Mouse (Mus musculus): Measurements from ENCODE around the gene Dclk2. TPM values are rescaled to one million over a fixed set of nuclear protein-coding genes. Genes with fewer than 3 reads are reported as not detected.

Dclk2 gene
- polyA plus RNA-seq, 1 experiment from 2014 or later, result 88.8 TPM

DNA sequence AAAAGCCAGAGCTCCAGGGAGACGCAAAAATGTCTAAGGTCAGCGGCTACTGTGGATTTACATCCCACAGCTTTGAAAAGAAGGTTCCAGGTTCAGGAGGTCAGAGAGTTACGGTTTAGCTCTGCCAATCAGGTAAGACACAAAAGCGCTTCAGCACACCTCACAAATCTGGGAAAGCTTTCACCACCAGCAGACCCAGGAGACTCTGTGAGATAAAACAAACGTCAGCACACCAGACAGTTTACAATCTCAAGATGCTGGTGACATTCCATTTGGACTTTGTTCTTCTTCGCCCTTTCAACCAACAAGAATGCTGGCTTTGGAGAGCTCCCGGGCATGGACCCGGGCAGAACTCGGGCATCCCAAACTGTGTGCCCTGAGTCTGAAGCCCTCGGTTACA, 100.3 kb downstream of the Dclk2 start:
- H3K9ac ChIP-seq, result no peak overlapping the region
- no peak for DNase-seq (ENCODE audit: low spot score)
- no peaks in the 10 kb centered on the region for H3K27me3 ChIP-seq (ENCODE audit: control insufficient read depth, insufficient read depth, low read length)
- H3K9me3 ChIP-seq (ENCODE audit: control insufficient read depth, low read length), result no peaks in the 10 kb centered on the region
- H3K4me1 ChIP-seq (replicated peaks; ENCODE audit: control insufficient read depth, insufficient read depth, low read length), result peaks cover 10% of the 10 kb centered on the region
- H3K4me2 ChIP-seq (replicated peaks), result no peak overlapping the region
- peaks cover 23% of the 10 kb centered on the region for H3K36me3 ChIP-seq (replicated peaks; ENCODE audit: control insufficient read depth, insufficient read depth)
- H3K4me3 ChIP-seq (replicated peaks; ENCODE audit: low read length), result no peak overlapping the region
- no peak overlapping the region for H3K27ac ChIP-seq
- no peak for ATAC-seq (ENCODE audit: low FRiP score)
- 71% methylated on average over 10 of the region's 10 CpGs for WGBS

DNA sequence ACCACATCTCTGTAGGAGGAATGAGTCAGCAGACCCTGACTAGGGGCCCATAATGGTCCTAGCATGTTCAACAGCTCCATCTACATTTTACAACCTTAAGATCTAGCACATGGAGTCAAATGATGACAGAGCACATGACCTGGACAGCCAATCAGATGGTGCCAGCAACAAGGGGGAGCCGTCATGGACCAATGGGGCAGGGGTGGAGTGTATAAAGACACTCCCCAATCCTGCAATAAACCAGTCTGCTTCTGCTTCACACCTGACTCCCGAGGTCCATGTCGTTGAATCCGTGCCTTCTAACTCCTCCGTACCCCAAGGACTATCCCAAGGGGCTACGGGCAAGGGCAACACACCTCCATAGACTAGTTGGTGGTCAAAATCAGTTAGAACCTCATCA, 101.3 kb downstream of the Dclk2 start:
- no peaks in the 10 kb centered on the region for H3K9me3 ChIP-seq (ENCODE audit: control insufficient read depth, low read length)
- WGBS, result 96% methylated on average over 6 of the region's 6 CpGs
- no peak overlapping the region for H3K9ac ChIP-seq
- no peak for DNase-seq (ENCODE audit: low spot score)
- no peak for ATAC-seq (ENCODE audit: low FRiP score)
- H3K27ac ChIP-seq, result 0 out of 2 replicates have a peak overlapping the region, but pooled peaks have one; percentile 52
- no peak overlapping the region for H3K4me2 ChIP-seq (replicated peaks)
- H3K4me1 ChIP-seq (replicated peaks; ENCODE audit: control insufficient read depth, insufficient read depth, low read length), result peaks cover 10% of the 10 kb centered on the region
- no peak overlapping the region for H3K4me3 ChIP-seq (replicated peaks; ENCODE audit: low read length)
- H3K27me3 ChIP-seq (ENCODE audit: control insufficient read depth, insufficient read depth, low read length), result no peaks in the 10 kb centered on the region
- peaks cover 30% of the 10 kb centered on the region for H3K36me3 ChIP-seq (replicated peaks; ENCODE audit: control insufficient read depth, insufficient read depth)

DNA sequence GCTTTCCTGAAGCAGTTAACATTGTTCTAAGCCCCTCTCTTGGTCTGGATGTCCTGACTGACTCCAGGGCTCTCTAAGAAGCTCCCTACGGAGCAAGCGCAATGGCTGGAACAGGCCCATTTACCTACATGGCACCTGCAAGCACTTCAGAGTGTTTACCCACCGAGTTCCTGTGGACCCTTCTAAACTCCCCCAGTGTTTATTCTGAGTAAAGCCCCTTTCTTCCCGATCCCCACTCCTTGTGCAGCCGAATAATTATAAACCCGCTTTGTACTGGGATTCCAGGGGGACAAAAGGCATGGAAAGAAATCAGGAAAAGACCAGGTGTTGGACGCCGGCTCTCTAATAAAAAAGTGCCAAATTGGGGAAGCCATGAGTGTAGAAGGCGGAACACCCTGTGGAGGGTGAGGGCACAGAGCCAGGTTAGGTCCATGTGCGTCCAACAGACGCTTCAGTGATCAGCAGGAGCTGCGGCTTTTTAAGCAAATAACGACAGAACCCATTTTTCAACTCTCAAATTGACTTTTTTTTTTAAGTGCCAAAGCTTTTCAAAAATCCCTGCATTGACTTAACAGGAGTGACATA, 102.6 kb downstream of the Dclk2 start:
- H3K9ac ChIP-seq, result no peak overlapping the region
- H3K9me3 ChIP-seq (ENCODE audit: control insufficient read depth, low read length), result no peaks in the 10 kb centered on the region
- H3K36me3 ChIP-seq (replicated peaks; ENCODE audit: control insufficient read depth, insufficient read depth), result peaks cover 37% of the 10 kb centered on the region
- no peaks in the 10 kb centered on the region for H3K27me3 ChIP-seq (ENCODE audit: control insufficient read depth, insufficient read depth, low read length)
- DNase-seq (ENCODE audit: low spot score) (peak; percentile 40), ATAC-seq (ENCODE audit: low FRiP score) (0 out of 2 replicates have a peak, but pooled peaks have one; percentile 17)
- no peak overlapping the region for H3K4me2 ChIP-seq (replicated peaks)
- peak overlapping the region; percentile 52; the same call in 1 of the 2 replicates for H3K27ac ChIP-seq
- H3K4me3 ChIP-seq (replicated peaks; ENCODE audit: low read length), result no peak overlapping the region
- H3K4me1 ChIP-seq (replicated peaks; ENCODE audit: control insufficient read depth, insufficient read depth, low read length), result peaks cover 10% of the 10 kb centered on the region
- WGBS, result 43% methylated on average over 13 of the region's 13 CpGs

DNA sequence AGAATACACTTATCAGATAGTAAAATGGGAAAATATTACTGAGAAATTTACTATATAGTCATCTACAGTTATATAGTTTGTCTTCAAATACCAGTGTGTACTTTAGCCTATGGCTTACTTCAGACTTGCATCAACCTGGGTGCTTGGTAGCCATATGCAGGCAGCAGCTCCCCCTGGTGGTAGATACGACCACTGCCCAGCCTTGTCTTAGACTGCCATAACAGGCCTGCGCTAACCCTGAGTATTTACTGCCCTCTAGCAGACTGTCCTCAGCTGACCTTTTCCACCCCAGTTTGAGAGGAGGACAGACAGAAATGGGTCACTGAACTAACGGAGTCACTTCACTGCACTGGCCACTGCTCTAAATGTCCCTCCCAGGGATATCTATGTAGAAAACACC, 108.0 kb downstream of the Dclk2 start:
- Histone ChIP-seq H3K4me2 (replicated peaks) (no peak overlapping the region), H3K4me3 (replicated peaks; ENCODE audit: low read length) (no peak overlapping the region)
- peak; percentile 81 for ATAC-seq (ENCODE audit: low FRiP score)

GRCm38 (mm10) chr3:86810908-86811307, 109.7 kb downstream of the Dclk2 start:
- no peak for ATAC-seq (ENCODE audit: low FRiP score)
- H3K9me3 ChIP-seq (ENCODE audit: control insufficient read depth, low read length), result no peaks in the 10 kb centered on the region
- 88% methylated on average over 5 of the region's 5 CpGs for WGBS
- peaks cover 35% of the 10 kb centered on the region for H3K36me3 ChIP-seq (replicated peaks; ENCODE audit: control insufficient read depth, insufficient read depth)
- no peak overlapping the region for H3K9ac ChIP-seq
- H3K27me3 ChIP-seq (ENCODE audit: control insufficient read depth, insufficient read depth, low read length), result no peaks in the 10 kb centered on the region
- DNase-seq (ENCODE audit: low spot score), result no peak
- H3K4me1 ChIP-seq (replicated peaks; ENCODE audit: control insufficient read depth, insufficient read depth, low read length), result no peaks in the 10 kb centered on the region
- no peak overlapping the region for H3K27ac ChIP-seq
- no peak overlapping the region for H3K4me2 ChIP-seq (replicated peaks)
- no peak overlapping the region for H3K4me3 ChIP-seq (replicated peaks; ENCODE audit: low read length)

More for the DNA sequence above, 108.0 kb downstream of the Dclk2 start:
- Histone ChIP-seq H3K9me3 (ENCODE audit: control insufficient read depth, low read length) (no peaks in the 10 kb centered on the region), H3K27ac (no peak overlapping the region), H3K9ac (no peak overlapping the region), H3K36me3 (replicated peaks; ENCODE audit: control insufficient read depth, insufficient read depth) (peaks cover 35% of the 10 kb centered on the region), H3K27me3 (ENCODE audit: control insufficient read depth, insufficient read depth, low read length) (no peaks in the 10 kb centered on the region), H3K4me1 (replicated peaks; ENCODE audit: control insufficient read depth, insufficient read depth, low read length) (no peaks in the 10 kb centered on the region)
- WGBS, result 21% methylated on average over 3 of the region's 3 CpGs
- peak; percentile 80 for DNase-seq (ENCODE audit: low spot score)

GRCm38 (mm10) chr3:86809646-86810045, 111.0 kb downstream of the Dclk2 start:
- Histone ChIP-seq H3K36me3 (replicated peaks; ENCODE audit: control insufficient read depth, insufficient read depth) (peaks cover 40% of the 10 kb centered on the region), H3K9me3 (ENCODE audit: control insufficient read depth, low read length) (no peaks in the 10 kb centered on the region), H3K27me3 (ENCODE audit: control insufficient read depth, insufficient read depth, low read length) (no peaks in the 10 kb centered on the region), H3K4me2 (replicated peaks) (no peak overlapping the region), H3K27ac (peak overlapping the region; percentile 59), H3K9ac (no peak overlapping the region), H3K4me1 (replicated peaks; ENCODE audit: control insufficient read depth, insufficient read depth, low read length) (no peaks in the 10 kb centered on the region), H3K4me3 (replicated peaks; ENCODE audit: low read length) (no peak overlapping the region)
- DNase-seq (ENCODE audit: low spot score), result no peak
- 62% methylated on average over 2 of the region's 2 CpGs for WGBS
- ATAC-seq (ENCODE audit: low FRiP score), result no peak

DNA sequence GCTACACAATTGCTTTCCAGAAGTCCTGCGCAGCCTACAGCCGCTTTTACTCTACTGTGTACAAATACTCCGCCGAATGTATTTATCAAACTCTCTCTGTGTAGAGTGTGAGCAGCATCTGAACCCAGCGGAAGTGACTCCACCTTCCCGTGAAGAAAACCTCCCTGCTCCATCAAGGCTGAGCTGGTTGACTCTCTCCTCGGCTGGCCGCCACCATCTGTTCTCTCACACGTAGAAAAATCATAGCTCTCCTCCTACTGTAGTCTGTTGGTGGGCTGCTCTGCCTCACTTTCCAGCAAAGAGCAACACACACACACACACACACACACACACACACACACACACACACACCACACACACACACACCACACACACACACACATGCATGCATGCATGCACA, 111.5 kb downstream of the Dclk2 start:
- H3K27me3 ChIP-seq (ENCODE audit: control insufficient read depth, insufficient read depth, low read length), result no peaks in the 10 kb centered on the region
- no peak overlapping the region; the same call in 1 of the 2 replicates for H3K27ac ChIP-seq
- no peaks in the 10 kb centered on the region for H3K9me3 ChIP-seq (ENCODE audit: control insufficient read depth, low read length)
- peaks cover 40% of the 10 kb centered on the region for H3K36me3 ChIP-seq (replicated peaks; ENCODE audit: control insufficient read depth, insufficient read depth)
- H3K4me3 ChIP-seq (replicated peaks; ENCODE audit: low read length), result no peak overlapping the region
- no peak overlapping the region for H3K9ac ChIP-seq
- no peak overlapping the region for H3K4me2 ChIP-seq (replicated peaks)
- WGBS, result 76% methylated on average over 9 of the region's 9 CpGs
- ATAC-seq (ENCODE audit: low FRiP score) (no peak), DNase-seq (ENCODE audit: low spot score) (no peak)
- H3K4me1 ChIP-seq (replicated peaks; ENCODE audit: control insufficient read depth, insufficient read depth, low read length), result no peaks in the 10 kb centered on the region

- no peak overlapping the region for H3K4me2 ChIP-seq (replicated peaks)
- ATAC-seq (ENCODE audit: low FRiP score), result 0 out of 2 replicates have a peak, but pooled peaks have one; percentile 40
- H3K36me3 ChIP-seq (replicated peaks; ENCODE audit: control insufficient read depth, insufficient read depth), result peaks cover 31% of the 10 kb centered on the region
- no peaks in the 10 kb centered on the region for H3K27me3 ChIP-seq (ENCODE audit: control insufficient read depth, insufficient read depth, low read length)
- no peak overlapping the region for H3K9ac ChIP-seq
- H3K4me3 ChIP-seq (replicated peaks; ENCODE audit: low read length), result no peak overlapping the region
- WGBS, result 76% methylated on average over 14 of the region's 14 CpGs
- no peaks in the 10 kb centered on the region for H3K4me1 ChIP-seq (replicated peaks; ENCODE audit: control insufficient read depth, insufficient read depth, low read length)
- peak overlapping the region; percentile 14; the same call in 1 of the 2 replicates for H3K27ac ChIP-seq
- no peaks in the 10 kb centered on the region for H3K9me3 ChIP-seq (ENCODE audit: control insufficient read depth, low read length)
- peak; percentile 55 for DNase-seq (ENCODE audit: low spot score)
Observed at GRCm38 (mm10) chr3:86807750-86808467, 112.7 kb downstream of the Dclk2 start.

DNA sequence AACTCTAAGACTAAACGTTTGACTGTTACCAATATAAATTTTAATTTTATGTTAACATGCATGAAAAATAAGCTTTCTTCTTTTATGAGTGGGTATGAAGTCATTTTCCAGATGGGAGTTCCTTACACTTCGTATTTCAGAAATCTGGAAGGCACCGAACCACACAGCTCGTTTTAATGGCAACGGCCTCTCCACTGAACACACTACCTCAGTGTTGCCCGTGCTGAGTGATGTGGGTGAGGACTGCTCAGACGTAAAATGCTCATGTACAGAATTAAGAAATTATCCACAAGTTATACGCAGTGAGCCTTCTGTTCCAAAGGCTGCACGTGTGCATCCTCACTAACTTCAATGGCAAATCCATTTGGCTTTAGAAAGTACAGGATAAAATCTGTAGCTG, 113.8 kb downstream of the Dclk2 start:
- WGBS, result 94% methylated on average over 9 of the region's 9 CpGs
- H3K27ac ChIP-seq, result no peak overlapping the region
- peaks cover 35% of the 10 kb centered on the region for H3K36me3 ChIP-seq (replicated peaks; ENCODE audit: control insufficient read depth, insufficient read depth)
- H3K4me3 ChIP-seq (replicated peaks; ENCODE audit: low read length), result no peak overlapping the region
- H3K4me2 ChIP-seq (replicated peaks), result no peak overlapping the region
- no peak for ATAC-seq (ENCODE audit: low FRiP score)
- no peak for DNase-seq (ENCODE audit: low spot score)
- peaks cover 3% of the 10 kb centered on the region; the same call in 1 of the 2 replicates for H3K4me1 ChIP-seq (replicated peaks; ENCODE audit: control insufficient read depth, insufficient read depth, low read length)
- H3K9ac ChIP-seq, result no peak overlapping the region
- no peaks in the 10 kb centered on the region for H3K9me3 ChIP-seq (ENCODE audit: control insufficient read depth, low read length)
- no peaks in the 10 kb centered on the region for H3K27me3 ChIP-seq (ENCODE audit: control insufficient read depth, insufficient read depth, low read length)
